12 mouse cellular contexts compared by ENCODE assay signal in genomic region chr16:50542554-50543333, GRCm38 (mm10). TPM values are rescaled to one million over a fixed set of nuclear protein-coding genes. Genes with fewer than 3 reads are reported as not detected.
A peak's percentile ranks its signal among the peaks of the same experiment; 100 is the strongest.
DNase-seq lines count a peak whose midpoint lies in the region; ATAC-seq lines count a peak whose summit lies in the region.
"Had no signal": no experiment of that assay in that cellular context is flagged by ENCODE, and none has a peak within 500 bp of the region (broad histone marks: within the 10 kb centered on the region; RNA-seq: fewer than 3 reads in every experiment).

No protein-coding gene starts in this region.

- peak; percentile 8 to 16 for DNase-seq in cerebellum, postnatal 14 days
- peak; percentile 11 for DNase-seq in left cerebral cortex, postnatal 4 days
- no peak for DNase-seq in left cerebral cortex, postnatal 36 days (ENCODE audit: low spot score in 2 of 2)
- peak; percentile 44 for DNase-seq in R1 (ENCODE audit: low read depth, low spot score)
- peak; percentile 34 for DNase-seq in kidney, postnatal 10 days
- no peak for DNase-seq in thymus, postnatal 0 days (ENCODE audit: low spot score)
- no peak for DNase-seq in right cerebral cortex, postnatal 25 days
- DNase-seq: heart, adult 18-20 months; thymus, postnatal 25 days had no signal

- intact Hi-C loops in left cerebral cortex, postnatal 4 days (cut with DNase I): no loop called here
- intact Hi-C loops in left cerebral cortex, postnatal 36 days (cut with DNase I): no loop called here

- ATAC-seq in cerebellum, adult (ENCODE audit: insufficient number of reproducible peaks, low FRiP score, low TSS enrichment): no peak

RNA-seq across cellular contexts. Expression of gene Ccdc54, which starts 48.2 kb away (rescaled TPM):
- not detected for total RNA-seq in left cerebral cortex, postnatal 4 days (2021)
- total RNA-seq in left cerebral cortex, postnatal 36 days (2021): not detected
- not detected in 2 replicates for polyA plus RNA-seq in thymus, postnatal 0 days (2015; fragmentation: Nextera tagmentation; extraction: Ambion mirVana)
- total RNA-seq: heart, adult 18-20 months; left cerebral cortex, postnatal 14 days; neutrophil, adult 5-6 weeks had no signal

Comparison
In these comparisons a context has a peak if more than half of its experiments do, and no peak if none do; other contexts are left out.
1. DNase-seq: peak in cerebellum, postnatal 14 days (2 of 2), left cerebral cortex, postnatal 4 days (single experiment), R1 (single experiment) and kidney, postnatal 10 days (single experiment); none in left cerebral cortex, postnatal 36 days (0 of 2), thymus, postnatal 0 days (single experiment) and right cerebral cortex, postnatal 25 days (single experiment).